Mouse (Mus musculus) liver, adult 10 weeks (tissue): ENCODE data around the gene Olfr569. TPM values are rescaled to one million over a fixed set of nuclear protein-coding genes. Genes with fewer than 3 reads are reported as not detected.

Source experiments
- polyA plus RNA-seq: library from polyadenylated mRNA; stranded (reverse); fragments of 350-450 nt; fragmentation: Illumina TruSeq; extraction: RNeasy Lipid Tissue Mini Kit (QIAGEN cat#74804); gene quantifications from one replicate; pipeline ENCODE4 v1.2.3, GENCODE M21; 2014; ENCODE audit warnings: low read depth, low replicate concordance

The Olfr569 gene
- not detected for polyA plus RNA-seq

GRCm38 (mm10) chr7:102890782-102891181, at the start of gene Olfr569:
Gene Olfr569 (minus strand): TSS chr7:102890882.

GRCm38 (mm10) chr7:102924109-102924508, 33.4 kb upstream of the Olfr569 start, which contains the start of gene Olfr572:
Gene Olfr572 (plus strand): TSS chr7:102924409.

GRCm38 (mm10) chr7:102917032-102917875, 26.6 kb upstream of the Olfr569 start, which contains the start of gene Olfr571:
Gene Olfr571 (minus strand): TSS chr7:102917536.

GRCm38 (mm10) chr7:102876822-102877221, 13.9 kb downstream of the Olfr569 start, which contains the start of gene Olfr568:
Gene Olfr568 (plus strand): TSS chr7:102877122.

GRCm38 (mm10) chr7:102858665-102859064, 32.0 kb downstream of the Olfr569 start, which contains the start of gene Olfr566:
Gene Olfr566 (minus strand): TSS chr7:102858765.

Other genes with a start within 250 kb of the Olfr569 start
- not detected for gene Olfr555, start 232.1 kb downstream of the Olfr569 start, polyA plus RNA-seq
- not detected for gene Olfr556, start 226.0 kb downstream of the Olfr569 start, polyA plus RNA-seq
- gene Trim68, start 203.6 kb downstream of the Olfr569 start, polyA plus RNA-seq, result 2.0 TPM
- not detected for gene Olfr557, start 195.0 kb downstream of the Olfr569 start, polyA plus RNA-seq
- not detected for gene Olfr558, start 188.7 kb downstream of the Olfr569 start, polyA plus RNA-seq
- not detected for gene Olfr33, start 171.8 kb downstream of the Olfr569 start, polyA plus RNA-seq
- gene Olfr559, start 163.4 kb downstream of the Olfr569 start, polyA plus RNA-seq, result not detected
- gene Olfr560, start 131.5 kb downstream of the Olfr569 start, polyA plus RNA-seq, result not detected
- gene Olfr78, start 131.4 kb downstream of the Olfr569 start, polyA plus RNA-seq, result not detected
- gene Olfr561, start 119.7 kb downstream of the Olfr569 start, polyA plus RNA-seq, result not detected
- gene Olfr564, start 87.4 kb downstream of the Olfr569 start, polyA plus RNA-seq, result not detected
- not detected for gene Olfr566, start 32.1 kb downstream of the Olfr569 start, polyA plus RNA-seq
- gene Olfr568, start 13.8 kb downstream of the Olfr569 start, polyA plus RNA-seq, result not detected
- gene Olfr570, start 3.7 kb upstream of the Olfr569 start, polyA plus RNA-seq, result not detected
- gene Olfr571, start 26.7 kb upstream of the Olfr569 start, polyA plus RNA-seq, result not detected
- not detected for gene Olfr572, start 33.5 kb upstream of the Olfr569 start, polyA plus RNA-seq
- gene Olfr573-ps1, start 51.7 kb upstream of the Olfr569 start, polyA plus RNA-seq, result not detected
- not detected for gene Olfr574, start 57.6 kb upstream of the Olfr569 start, polyA plus RNA-seq
- not detected for gene Olfr575, start 67.9 kb upstream of the Olfr569 start, polyA plus RNA-seq
- gene Olfr576, start 71.8 kb upstream of the Olfr569 start, polyA plus RNA-seq, result not detected
- gene Olfr577, start 85.1 kb upstream of the Olfr569 start, polyA plus RNA-seq, result not detected
- gene Olfr578, start 98.4 kb upstream of the Olfr569 start, polyA plus RNA-seq, result not detected
- gene Olfr582, start 147.1 kb upstream of the Olfr569 start, polyA plus RNA-seq, result not detected
- gene Olfr583, start 160.4 kb upstream of the Olfr569 start, polyA plus RNA-seq, result not detected
- not detected for gene Olfr584, start 191.0 kb upstream of the Olfr569 start, polyA plus RNA-seq
- not detected for gene Olfr585, start 206.8 kb upstream of the Olfr569 start, polyA plus RNA-seq
- gene Olfr586, start 234.8 kb upstream of the Olfr569 start, polyA plus RNA-seq, result not detected
- not detected for gene Olfr588-ps1, start 250.0 kb upstream of the Olfr569 start, polyA plus RNA-seq